Mouse (Mus musculus) layer of hippocampus, postnatal 25 days (tissue): ENCODE measurements at regions not wholly inside any gene's neighbourhood (a gene's known extent, or its start where the extent isn't known, plus 50 kb on each side); places are given as distances from the start of the nearest gene placed in this dataset.
"Not testable (repeated sequence)": the region's sequence is repeated elsewhere in the genome, so short reads cannot be mapped to it uniquely, and the experiment has no call there.

Experiments
- DNase-seq, 2 experiments: peaks; one replicate each; pipeline ENCODE4 v3.0.0; 2022; ENCODE audit warnings: mixed read lengths in 2 of 2, low spot score in 1 of 2; ENCODE audit errors: extremely low spot score in 1 of 2

- DNase-seq = no peak
Observed at GRCm38 (mm10) chr1:78588036-78588435, 69.6 kb upstream of the Acsl3 start.

DNA sequence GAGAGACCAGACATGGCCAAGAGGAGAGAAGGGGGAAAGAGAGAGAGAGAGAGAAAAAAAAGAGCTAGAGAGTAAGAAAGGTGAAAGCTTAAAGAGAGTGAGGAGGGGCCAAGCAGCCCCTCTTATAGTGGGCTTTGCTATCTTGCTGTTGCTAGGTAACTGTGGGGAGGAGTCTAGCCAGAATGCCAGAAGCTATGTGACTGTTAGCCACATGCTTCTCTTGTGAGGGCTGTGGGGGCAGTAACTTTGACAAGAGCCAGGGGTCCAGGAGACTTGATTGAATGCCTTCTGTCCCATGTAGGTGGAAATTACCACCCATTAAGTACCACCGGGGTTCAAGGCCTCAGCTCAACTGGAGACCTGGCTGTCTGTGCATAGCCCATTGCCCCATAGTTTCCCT lies 69.0 kb upstream of the Acsl3 start:
- not testable (repeated sequence) for DNase-seq

DNA sequence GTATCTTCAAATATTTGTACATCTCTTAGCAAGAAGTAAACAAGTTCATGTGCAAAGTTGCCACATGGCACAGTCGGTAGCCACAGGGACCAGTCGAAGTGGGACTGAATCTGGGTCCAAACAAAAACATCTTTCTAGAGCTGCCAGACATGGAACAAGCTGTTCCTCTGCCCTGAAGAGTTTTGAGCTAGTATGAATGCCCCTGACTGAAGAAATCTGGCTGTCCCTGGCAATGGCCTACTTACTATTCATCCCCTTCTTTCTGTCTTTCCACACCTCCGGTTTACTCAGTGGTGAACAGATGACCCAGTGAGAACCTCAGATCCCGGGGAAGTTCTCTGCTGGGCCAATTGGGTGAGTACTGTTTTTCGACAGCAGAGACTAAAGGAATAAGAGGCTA lies 67.1 kb upstream of the Acsl3 start:
- no peak for DNase-seq

- DNase-seq = no peak
Observed at GRCm38 (mm10) chr1:78593927-78594641, 63.5 kb upstream of the Acsl3 start.

DNA sequence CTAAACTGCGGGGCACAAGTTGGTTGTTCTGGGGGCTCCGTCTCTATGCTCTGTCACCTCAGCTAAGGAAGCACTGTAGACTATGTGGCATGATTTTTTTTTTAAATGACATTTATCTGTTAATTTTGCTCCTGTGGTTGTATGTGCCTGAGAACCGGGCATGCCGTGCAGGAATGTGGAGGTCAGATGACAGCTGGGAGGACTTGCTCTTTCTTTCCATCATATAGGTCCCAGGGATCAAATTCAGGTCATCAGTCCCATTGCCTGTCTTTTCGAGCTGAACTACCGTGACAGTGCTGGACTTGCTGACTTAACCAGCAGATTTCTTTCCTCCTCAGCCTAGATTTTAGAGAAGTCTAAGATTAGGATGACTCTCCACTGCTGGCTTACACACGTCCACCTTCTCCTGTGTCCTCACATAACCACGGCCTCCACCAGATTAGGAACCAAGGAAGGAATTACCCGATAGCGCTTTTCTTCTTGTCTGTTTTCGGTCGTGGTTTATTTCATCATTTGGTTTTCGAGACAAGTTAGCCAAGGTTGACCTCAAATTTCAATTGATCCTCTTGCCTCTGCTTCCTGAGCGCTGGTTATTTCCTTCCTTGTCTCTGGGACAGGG lies 62.0 kb upstream of the Acsl3 start:
- DNase-seq = no peak

- DNase-seq = no peak
Observed at GRCm38 (mm10) chr1:78598561-78598960, 59.1 kb upstream of the Acsl3 start.

DNA sequence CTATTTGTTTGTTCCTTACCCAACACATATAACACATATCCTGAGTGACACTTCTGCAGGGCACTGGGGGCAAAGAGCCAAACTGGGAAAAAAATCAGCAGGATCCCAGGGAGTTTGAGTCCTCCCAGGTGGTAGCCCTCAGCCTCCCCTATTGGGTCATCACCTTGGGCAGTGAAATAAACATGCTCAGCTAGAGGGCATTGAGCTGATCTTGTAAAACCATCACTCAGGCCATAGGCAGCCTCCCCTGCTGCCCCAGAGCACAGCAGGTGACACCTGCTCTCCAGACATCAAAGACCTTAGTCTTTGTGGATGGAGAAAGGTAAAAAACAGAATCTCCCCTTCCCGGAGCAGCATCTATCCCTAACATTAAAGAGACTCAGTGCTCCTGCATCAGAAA lies 57.0 kb upstream of the Acsl3 start:
- no peak for DNase-seq

GRCm38 (mm10) chr1:78601568-78601967 lies 56.1 kb upstream of the Acsl3 start:
- DNase-seq = no peak

- no peak for DNase-seq
Observed at GRCm38 (mm10) chr1:78602039-78602438, 55.6 kb upstream of the Acsl3 start.

- DNase-seq = no peak
Observed at GRCm38 (mm10) chr1:78602885-78603284, 54.7 kb upstream of the Acsl3 start.

DNA sequence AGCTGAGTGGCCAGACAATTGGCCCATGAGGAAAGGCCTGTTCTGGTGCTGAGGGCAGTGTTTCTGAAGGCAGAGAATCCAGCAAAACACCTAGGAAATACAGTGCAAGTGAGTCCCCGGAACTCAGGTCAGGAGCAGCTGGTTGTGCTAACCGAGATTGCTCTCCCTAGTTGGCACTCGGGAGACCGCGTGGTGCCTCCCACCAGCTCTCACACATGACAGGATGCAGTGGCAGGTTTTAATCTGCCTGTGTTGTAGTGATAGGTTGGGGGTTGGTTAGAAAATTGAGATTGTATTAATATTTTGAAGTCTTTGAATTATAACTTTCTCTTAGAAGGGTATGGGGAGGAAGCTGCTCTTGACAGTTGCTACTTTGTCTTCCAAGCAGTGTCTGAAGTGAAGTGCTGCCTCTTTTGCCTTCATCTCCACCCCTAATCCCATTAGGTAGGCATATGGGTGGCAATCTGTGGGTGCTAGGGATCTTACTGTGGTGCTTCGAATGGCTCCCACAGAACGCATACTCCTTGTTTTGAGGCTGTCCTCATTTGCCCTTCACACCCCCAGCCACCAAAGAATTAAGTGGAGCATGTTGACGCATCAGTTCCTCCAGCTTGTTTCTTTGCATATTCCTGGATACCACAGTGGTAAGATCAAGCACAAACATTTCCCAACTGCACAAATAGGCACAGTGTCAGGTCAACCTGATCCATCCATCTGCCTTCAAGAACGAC lies 52.6 kb upstream of the Acsl3 start:
- DNase-seq = peak in 1 of 2 experiments; percentile 15
